Mouse (Mus musculus) heart, embryonic 11.5 days (tissue): ENCODE measurements around the gene Nfxl1. TPM values are rescaled to one million over a fixed set of nuclear protein-coding genes. Genes with fewer than 3 reads are reported as not detected.

Experiments
- ATAC-seq: fragments of 200-750 bp; cut with Nextera tagmentation; replicated peaks from 2 replicates; pipeline ENCODE4 v1.8.0; 2017; ENCODE audit warnings: moderate library complexity; ENCODE audit not compliant: insufficient number of reproducible peaks, low FRiP score, low TSS enrichment
- H3K27ac ChIP-seq: fragments of 300-500 bp; sonication (generic); 2 replicates; pipeline ENCODE4 v1.5.1; 2014; ENCODE audit warnings: mild to moderate bottlenecking, low read depth, low read length
- H3K27me3 ChIP-seq: fragments of 300-500 bp; sonication (generic); 2 replicates; pipeline ENCODE4 v1.6.1; 2014; ENCODE audit warnings: mild to moderate bottlenecking, low read length, mixed read lengths; ENCODE audit not compliant: control insufficient read depth, insufficient read depth
- H3K36me3 ChIP-seq: fragments of 300-500 bp; sonication (generic); 2 replicates; pipeline ENCODE4 v1.6.1; 2014; ENCODE audit warnings: mild to moderate bottlenecking, low read length, moderate library complexity, mixed read lengths; ENCODE audit not compliant: control insufficient read depth, insufficient read depth
- H3K4me1 ChIP-seq: fragments of 300-500 bp; sonication (generic); 2 replicates; pipeline ENCODE4 v1.6.1; 2014; ENCODE audit warnings: low read length; ENCODE audit not compliant: control insufficient read depth, insufficient read depth
- H3K4me2 ChIP-seq: fragments of 300-500 bp; sonication (generic); 2 replicates; pipeline ENCODE4 v1.6.1; 2014; ENCODE audit warnings: mild to moderate bottlenecking, moderate library complexity
- H3K4me3 ChIP-seq: fragments of 300-500 bp; sonication (generic); 2 replicates; pipeline ENCODE4 v1.5.1; 2014; ENCODE audit warnings: low read depth, low read length
- H3K9ac ChIP-seq: fragments of 300-500 bp; sonication (generic); 2 replicates; pipeline ENCODE4 v1.6.1; 2014; ENCODE audit warnings: mild to moderate bottlenecking, low read depth, low read length, moderate library complexity
- H3K9me3 ChIP-seq: fragments of 300-500 bp; sonication (generic); replicated peaks from 2 replicates; pipeline ENCODE4 v1.6.1; 2016; ENCODE audit warnings: low read length; ENCODE audit not compliant: control insufficient read depth
- WGBS: fragments of 180-500 bp; shearing (Covaris S2); extraction: QIAGEN DNeasy Blood & Tissue Kit; methylation state at CpG from one replicate; pipeline ENCODE4 v1.1.7; 2014; ENCODE audit not compliant: insufficient replicate concordance; 5-methylcytosine and 5-hydroxymethylcytosine counted together
- polyA plus RNA-seq: library from polyadenylated mRNA; unstranded; fragments of >200 nt; fragmentation: Nextera tagmentation; extraction: Ambion mirVana; gene quantifications from 2 replicates; pipeline ENCODE4 v1.2.1, GENCODE M21; 2014

Nfxl1 gene
- polyA plus RNA-seq, 1 experiment from 2014 or later: 19.4 TPM

DNA sequence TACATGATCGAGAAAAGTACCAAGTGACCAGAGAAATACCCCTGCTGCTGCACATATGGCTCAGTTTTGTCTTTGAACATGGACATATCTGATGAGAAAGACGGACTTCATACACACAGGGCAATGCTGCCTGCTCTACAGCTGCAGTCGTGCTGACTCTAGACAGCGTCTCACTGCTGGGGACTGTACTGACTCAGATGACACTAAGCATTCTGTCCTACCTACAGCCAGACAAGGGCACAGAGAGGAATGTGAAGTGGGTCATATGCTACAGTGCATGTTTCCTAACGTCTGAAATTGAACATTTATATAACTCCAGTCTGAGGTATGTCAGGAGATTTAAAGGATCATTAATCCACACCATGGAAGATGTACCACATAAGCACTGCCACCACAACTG, 45.7 kb downstream of the Nfxl1 start:
- Histone ChIP-seq H3K27ac (no peak overlapping the region), H3K36me3 (peaks cover 6% of the 10 kb centered on the region; the same call in 1 of the 2 replicates), H3K4me2 (no peak overlapping the region), H3K9ac (no peak overlapping the region), H3K4me1 (no peaks in the 10 kb centered on the region), H3K27me3 (no peaks in the 10 kb centered on the region), H3K9me3 (no peaks in the 10 kb centered on the region), H3K4me3 (no peak overlapping the region)
- no peak for ATAC-seq
- WGBS: 63% methylated on average over 5 of the region's 5 CpGs

DNA sequence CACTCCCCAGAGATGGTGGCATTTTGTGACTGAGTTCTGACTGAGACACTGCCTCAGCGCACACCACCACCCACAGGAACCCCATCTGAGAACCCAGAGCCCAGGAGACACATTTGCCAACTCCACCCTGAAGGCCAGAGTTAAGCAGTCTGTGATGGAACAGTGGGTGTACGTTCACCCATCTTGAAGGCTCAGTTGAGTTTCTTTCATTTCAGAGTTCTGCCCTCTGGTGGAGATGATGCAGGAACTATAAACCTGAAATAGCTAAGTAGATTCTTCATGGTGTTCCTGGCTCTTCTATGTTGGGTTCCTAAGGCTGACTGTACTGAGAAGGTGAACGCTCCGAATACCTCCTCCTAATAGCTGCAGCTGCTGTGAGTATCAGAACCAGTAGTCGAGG, 53.7 kb downstream of the Nfxl1 start:
- H3K27ac ChIP-seq: no peak overlapping the region
- 66% methylated on average over 5 of the region's 5 CpGs for WGBS
- H3K36me3 ChIP-seq: no peaks in the 10 kb centered on the region
- H3K9ac ChIP-seq: no peak overlapping the region
- no peak for ATAC-seq
- peaks cover 18% of the 10 kb centered on the region for H3K4me1 ChIP-seq
- no peak overlapping the region for H3K4me3 ChIP-seq
- H3K9me3 ChIP-seq: no peaks in the 10 kb centered on the region
- H3K4me2 ChIP-seq: no peak overlapping the region
- peaks cover 3% of the 10 kb centered on the region; the same call in 1 of the 2 replicates for H3K27me3 ChIP-seq

DNA sequence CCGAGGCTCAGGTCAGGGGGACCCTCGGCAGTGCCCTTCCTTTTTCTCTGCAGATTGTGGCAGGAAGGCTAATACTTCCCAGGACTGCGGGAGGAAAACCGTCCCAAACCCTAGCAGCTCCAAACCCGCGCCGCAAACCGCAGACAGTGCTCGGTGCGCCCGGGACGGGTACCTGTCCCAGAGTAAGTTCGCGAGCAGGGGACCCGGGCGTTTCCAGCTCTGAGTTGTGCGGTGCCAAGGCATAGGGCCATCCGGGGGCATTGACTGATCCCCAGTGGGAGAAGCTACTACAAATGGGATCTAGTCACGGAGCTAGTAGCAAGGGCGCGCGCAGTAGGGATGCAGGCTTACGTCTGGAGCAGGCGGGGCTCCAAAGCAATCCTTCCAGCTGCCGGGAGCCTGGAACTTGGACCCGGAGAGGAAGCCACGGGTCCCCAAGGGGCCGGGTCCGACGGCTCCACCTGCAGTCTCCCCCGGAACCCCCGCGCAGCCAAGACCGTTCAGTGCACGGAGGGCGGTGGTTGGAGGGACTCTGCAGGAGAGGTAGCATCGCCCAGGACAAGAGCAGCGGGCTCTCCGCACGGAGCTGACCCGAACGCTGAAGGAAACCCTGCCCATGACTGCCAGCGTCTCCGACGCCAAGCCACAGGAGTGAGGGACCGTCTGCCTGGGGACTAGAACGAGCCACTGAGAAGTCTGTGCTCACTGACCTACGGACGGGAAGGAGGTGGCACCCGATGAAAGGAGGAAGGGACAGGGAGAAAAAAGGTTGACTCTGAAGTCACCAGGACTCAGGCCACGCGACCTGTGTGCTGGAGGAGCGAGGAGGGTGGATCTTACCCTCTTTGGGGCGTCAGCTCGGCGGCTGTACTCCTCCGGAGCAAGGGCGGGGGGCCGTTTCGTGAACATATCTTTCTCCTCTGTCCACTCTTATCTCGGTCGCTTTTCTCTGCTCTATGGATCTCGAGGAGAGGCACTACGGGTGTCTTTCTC, 55.7 kb downstream of the Nfxl1 start, which contains the start of gene Corin:
Gene Corin (minus strand): TSS at position 943 of the 993 bp plus-strand sequence.
- peak within 1 kb of the TSS; percentile 4 for H3K27ac ChIP-seq
- peak within 1 kb of the TSS; percentile 52 for H3K4me3 ChIP-seq
- H3K9me3 ChIP-seq: no peaks in the 10 kb centered on the region
- peaks cover 3% of the 10 kb centered on the region; the same call in 1 of the 2 replicates for H3K27me3 ChIP-seq
- ATAC-seq: peak; percentile 19; the same call in 1 of the 2 replicates
- under 1% methylated on average over 64 of the region's 64 CpGs for WGBS
- H3K4me2 ChIP-seq: peak within 1 kb of the TSS; percentile 83
- H3K36me3 ChIP-seq: no peaks in the 10 kb centered on the region
- peak within 1 kb of the TSS; percentile 82 for H3K9ac ChIP-seq
- H3K4me1 ChIP-seq: peaks cover 20% of the 10 kb centered on the region

DNA sequence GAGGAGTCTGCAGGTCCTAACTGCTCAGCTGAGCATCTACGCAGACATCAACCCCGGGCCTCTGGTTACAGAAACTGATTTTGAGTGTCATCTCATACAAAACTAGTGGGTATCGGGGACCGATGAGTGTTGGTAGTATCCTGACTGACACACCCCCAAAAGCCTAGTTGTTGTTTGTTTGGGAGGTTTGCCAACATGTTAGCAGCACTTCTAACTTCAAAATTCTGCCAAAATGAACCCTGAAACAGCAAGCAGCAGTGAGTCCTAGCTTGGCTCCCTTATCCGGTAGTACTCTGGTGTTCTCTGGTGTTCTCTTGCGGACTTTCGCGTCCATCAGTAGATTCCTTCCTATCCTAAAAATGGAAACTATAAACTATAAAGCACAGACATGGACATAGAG, 56.7 kb downstream of the Nfxl1 start:
- Histone ChIP-seq H3K4me3 (peak overlapping the region; percentile 52), H3K9ac (peak overlapping the region; percentile 82), H3K36me3 (no peaks in the 10 kb centered on the region), H3K27me3 (peaks cover 3% of the 10 kb centered on the region; the same call in 1 of the 2 replicates), H3K9me3 (no peaks in the 10 kb centered on the region), H3K27ac (no peak overlapping the region), H3K4me1 (peaks cover 28% of the 10 kb centered on the region), H3K4me2 (peak overlapping the region; percentile 83)
- 46% methylated on average over 8 of the region's 8 CpGs for WGBS
- ATAC-seq: no peak

DNA sequence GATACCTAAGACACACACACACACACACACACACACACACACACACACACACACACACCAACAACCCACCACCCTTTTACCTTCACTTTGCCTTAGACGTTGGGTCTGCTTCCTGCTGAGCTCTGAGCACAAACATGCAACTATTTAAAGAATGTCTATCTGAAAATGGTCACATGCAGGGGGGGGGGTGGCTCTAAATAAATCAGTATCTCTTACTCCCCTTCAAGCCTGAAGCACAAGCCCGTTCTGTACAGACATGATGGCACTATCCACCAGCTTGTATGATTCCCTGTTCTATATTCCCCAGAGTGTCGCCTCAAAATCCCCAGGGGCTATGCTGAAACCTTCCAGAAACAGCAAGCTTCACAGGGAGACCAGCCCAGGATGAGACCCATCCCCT, 57.7 kb downstream of the Nfxl1 start:
- no peak for ATAC-seq
- WGBS: 31% methylated on average over 3 of the region's 3 CpGs
- H3K27ac ChIP-seq: no peak overlapping the region; the same call in 1 of the 2 replicates
- H3K9me3 ChIP-seq: no peaks in the 10 kb centered on the region
- H3K4me3 ChIP-seq: no peak overlapping the region
- peaks cover 3% of the 10 kb centered on the region; the same call in 1 of the 2 replicates for H3K27me3 ChIP-seq
- no peaks in the 10 kb centered on the region for H3K36me3 ChIP-seq
- H3K4me2 ChIP-seq: peak overlapping the region; percentile 83
- peaks cover 32% of the 10 kb centered on the region for H3K4me1 ChIP-seq
- no peak overlapping the region for H3K9ac ChIP-seq

DNA sequence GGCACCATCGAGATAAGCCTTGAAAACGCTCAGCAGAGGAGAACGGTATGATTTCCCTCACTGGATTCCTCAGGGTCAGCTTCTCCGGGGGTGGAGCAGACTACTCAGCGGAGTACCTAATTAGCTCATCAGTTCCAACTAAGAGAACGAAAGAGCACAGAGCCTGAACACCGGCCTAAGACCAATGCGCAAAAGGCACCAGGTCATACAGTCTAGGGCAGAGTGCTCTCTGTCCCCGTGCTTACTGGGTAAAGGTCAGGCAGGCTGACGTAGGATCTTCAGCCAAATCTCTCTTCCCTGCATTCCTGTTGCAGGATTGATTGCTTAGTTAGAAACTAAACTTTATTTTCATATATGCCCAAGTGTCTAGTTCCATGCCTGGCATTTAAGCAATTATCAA, 61.2 kb downstream of the Nfxl1 start:
- 43% methylated on average over 10 of the region's 10 CpGs for WGBS
- Histone ChIP-seq H3K4me3 (no peak overlapping the region), H3K27me3 (peaks cover 2% of the 10 kb centered on the region; the same call in 1 of the 2 replicates), H3K36me3 (no peaks in the 10 kb centered on the region), H3K4me2 (no peak overlapping the region), H3K9ac (no peak overlapping the region), H3K27ac (no peak overlapping the region), H3K9me3 (no peaks in the 10 kb centered on the region), H3K4me1 (peaks cover 40% of the 10 kb centered on the region)
- ATAC-seq: no peak

DNA sequence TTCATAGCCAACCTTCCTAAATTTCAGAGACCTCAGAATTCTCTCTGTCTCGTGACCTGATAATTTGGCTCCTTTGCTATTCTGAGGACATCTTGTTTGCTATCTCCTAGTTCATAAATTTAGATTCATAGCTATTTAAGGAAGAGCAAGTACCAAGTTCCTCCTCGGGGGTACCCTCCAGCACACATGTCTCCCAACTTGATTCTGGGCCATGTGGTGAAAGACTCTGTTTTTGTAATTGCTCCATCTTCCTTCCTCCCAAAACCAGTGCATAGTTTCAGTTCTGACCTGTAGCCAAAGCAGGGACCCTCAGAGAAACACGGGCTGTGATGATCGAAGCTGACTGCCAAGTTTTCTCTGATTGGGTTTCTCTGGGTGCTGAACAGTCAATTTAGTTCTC, 62.7 kb downstream of the Nfxl1 start:
- no peak overlapping the region for H3K4me3 ChIP-seq
- H3K4me1 ChIP-seq: peaks cover 30% of the 10 kb centered on the region
- no peaks in the 10 kb centered on the region for H3K36me3 ChIP-seq
- 75% methylated on average over 4 of the region's 4 CpGs for WGBS
- H3K4me2 ChIP-seq: no peak overlapping the region
- no peaks in the 10 kb centered on the region for H3K27me3 ChIP-seq
- H3K9me3 ChIP-seq: no peaks in the 10 kb centered on the region
- H3K9ac ChIP-seq: no peak overlapping the region
- ATAC-seq: no peak
- no peak overlapping the region for H3K27ac ChIP-seq

DNA sequence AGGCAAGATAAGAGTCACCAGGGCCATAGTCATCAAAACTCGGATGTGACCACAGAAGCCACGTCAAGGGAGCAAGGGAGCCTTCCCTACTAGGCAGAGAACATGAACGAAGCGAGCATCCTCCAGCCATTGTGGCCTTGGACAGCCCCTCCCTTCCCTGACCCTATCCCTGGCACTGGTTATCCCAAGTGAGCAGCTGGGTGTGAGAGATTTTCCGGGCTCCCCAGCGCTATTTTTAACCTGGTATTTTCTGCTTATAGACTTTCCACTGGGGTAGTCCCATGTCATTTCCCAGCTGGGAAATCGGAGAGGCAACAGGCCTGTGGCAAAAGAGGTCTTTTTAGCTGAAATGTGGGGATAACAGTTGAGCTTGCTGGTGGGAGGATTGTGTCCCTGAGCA, 65.6 kb downstream of the Nfxl1 start:
- peak; percentile 66; the same call in 1 of the 2 replicates for ATAC-seq
- Histone ChIP-seq H3K4me1 (peaks cover 24% of the 10 kb centered on the region), H3K4me3 (no peak overlapping the region), H3K9me3 (no peaks in the 10 kb centered on the region), H3K36me3 (no peaks in the 10 kb centered on the region), H3K27ac (peak overlapping the region; percentile 65; the same call in 1 of the 2 replicates), H3K9ac (no peak overlapping the region; the same call in 1 of the 2 replicates), H3K4me2 (peak overlapping the region; percentile 2; the same call in 1 of the 2 replicates), H3K27me3 (no peaks in the 10 kb centered on the region)
- WGBS: 26% methylated on average over 7 of the region's 7 CpGs
